Mouse (Mus musculus): Measurements from ENCODE around the gene Rap2c.

Gene Rap2c

GRCm38 (mm10) chrX:51017851-51018785 is at the start of gene Rap2c:
TSS of gene Rap2c (minus strand) at chrX:51018018.
- peak; percentile 76 for DNase-seq

- DNase-seq = no peak
Observed at GRCm38 (mm10) chrX:51066539-51067286, 48.9 kb upstream of the Rap2c start.

- peak; percentile 63 for DNase-seq
Observed at GRCm38 (mm10) chrX:51065773-51066172, 48.0 kb upstream of the Rap2c start.

GRCm38 (mm10) chrX:51065158-51065664 is 47.4 kb upstream of the Rap2c start:
- no peak for DNase-seq

GRCm38 (mm10) chrX:51060220-51060619 is 42.4 kb upstream of the Rap2c start:
- DNase-seq = no peak

GRCm38 (mm10) chrX:51058741-51059140 is 40.9 kb upstream of the Rap2c start:
- DNase-seq = no peak

- no peak for DNase-seq
Observed at GRCm38 (mm10) chrX:51058317-51058716, 40.5 kb upstream of the Rap2c start.

- no peak for DNase-seq
Observed at GRCm38 (mm10) chrX:51051680-51052461, 34.1 kb upstream of the Rap2c start.

GRCm38 (mm10) chrX:51035678-51036209 is 17.9 kb upstream of the Rap2c start:
- no peak for DNase-seq

GRCm38 (mm10) chrX:51019884-51020283 is 2.1 kb upstream of the Rap2c start:
- DNase-seq = peak; percentile 25

GRCm38 (mm10) chrX:51018786-51019179 is 965 bp upstream of the Rap2c start:
- DNase-seq = peak; percentile 73

- peak; percentile 11 for DNase-seq
Observed at GRCm38 (mm10) chrX:51016926-51017325, 892 bp downstream of the Rap2c start.

GRCm38 (mm10) chrX:51012280-51012679 is 5.5 kb downstream of the Rap2c start:
- DNase-seq = no peak

GRCm38 (mm10) chrX:51010323-51010722 is 7.5 kb downstream of the Rap2c start:
- DNase-seq = no peak

GRCm38 (mm10) chrX:51000791-51001190 is 17.0 kb downstream of the Rap2c start:
- no peak for DNase-seq

GRCm38 (mm10) chrX:50995310-50995709 is 22.5 kb downstream of the Rap2c start:
- no peak for DNase-seq

GRCm38 (mm10) chrX:50991324-50991723 is 26.5 kb downstream of the Rap2c start:
- no peak for DNase-seq

- no peak for DNase-seq
Observed at GRCm38 (mm10) chrX:50989940-50990339, 27.9 kb downstream of the Rap2c start.

- DNase-seq = no peak
Observed at GRCm38 (mm10) chrX:50988581-50988980, 29.2 kb downstream of the Rap2c start.

GRCm38 (mm10) chrX:50978428-50978827 is 39.4 kb downstream of the Rap2c start:
- DNase-seq = no peak

- no peak for DNase-seq
Observed at GRCm38 (mm10) chrX:50972145-50972544, 45.7 kb downstream of the Rap2c start.

- no peak for DNase-seq
Observed at GRCm38 (mm10) chrX:50969907-50970306, 47.9 kb downstream of the Rap2c start.
